Mouse (Mus musculus) cortical plate, adult 2 months (tissue): ENCODE measurements around the gene Zyg11a. TPM values are rescaled to one million over a fixed set of nuclear protein-coding genes. Genes with fewer than 3 reads are reported as not detected.
"Not testable (repeated sequence)": the region's sequence is repeated elsewhere in the genome, so short reads cannot be mapped to it uniquely, and the experiment has no call there.

Experiments
- H3K27ac ChIP-seq: fragments of 200-500 bp; 2 replicates; pipeline ENCODE4 v1.5.1; 2012; ENCODE audit warnings: low read length, control low read depth, inconsistent platforms; ENCODE audit not compliant: insufficient read depth
- H3K4me1 ChIP-seq: fragments of 200-500 bp; 2 replicates; pipeline ENCODE4 v1.6.1; 2011; ENCODE audit warnings: low read length; ENCODE audit not compliant: control insufficient read depth, insufficient read depth
- H3K4me3 ChIP-seq: fragments of 200-500 bp; 2 replicates; pipeline ENCODE4 v1.5.1; 2011; ENCODE audit warnings: mild to moderate bottlenecking, low read length, control low read depth; ENCODE audit not compliant: insufficient read depth
- CTCF ChIP-seq: fragments of 200-500 bp; IDR thresholded peaks from 2 replicates; pipeline ENCODE4 v1.5.1; 2011; ENCODE audit warnings: mild to moderate bottlenecking, control low read depth, low read length; ENCODE audit not compliant: insufficient read depth; ENCODE audit errors: extremely low read depth
- POLR2A ChIP-seq: fragments of 200-500 bp; IDR thresholded peaks from 2 replicates; pipeline ENCODE4 v1.6.1; 2011; ENCODE audit warnings: mild to moderate bottlenecking, low read length, control low read depth; ENCODE audit not compliant: insufficient read depth; ENCODE audit errors: extremely low read depth
- polyA plus RNA-seq: library from polyadenylated mRNA; depleted of rRNA; stranded (reverse); fragments of >200 nt; gene quantifications from 2 replicates; pipeline ENCODE4 v1.2.3, GENCODE M21; 2012

Zyg11a gene
- polyA plus RNA-seq, 1 experiment = not detected

DNA sequence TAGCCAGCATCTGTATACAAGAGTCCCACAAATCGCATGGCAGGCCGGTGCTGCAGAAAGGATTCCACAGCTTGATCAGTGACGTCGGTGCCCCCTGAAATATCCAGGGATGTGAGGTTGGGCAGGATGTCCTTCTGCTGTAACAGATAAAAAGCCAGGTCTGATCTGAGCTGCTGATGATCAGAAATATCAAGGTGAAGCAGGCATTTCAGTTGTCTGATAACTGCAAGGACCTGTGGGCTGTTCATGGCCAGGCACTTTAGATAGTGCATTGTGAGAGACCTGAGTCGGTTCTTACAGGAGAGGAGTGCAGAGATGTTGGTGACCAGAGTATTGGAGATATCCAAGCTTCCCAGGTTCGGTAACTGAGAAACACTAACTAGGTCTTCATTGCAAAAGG lies 13.2 kb downstream of the Zyg11a start:
- Histone ChIP-seq H3K27ac (no peak overlapping the region), H3K4me3 (no peak overlapping the region), H3K4me1 (no peaks in the 10 kb centered on the region)
- TF ChIP-seq POLR2A = no peak
- no peak for TF ChIP-seq CTCF

DNA sequence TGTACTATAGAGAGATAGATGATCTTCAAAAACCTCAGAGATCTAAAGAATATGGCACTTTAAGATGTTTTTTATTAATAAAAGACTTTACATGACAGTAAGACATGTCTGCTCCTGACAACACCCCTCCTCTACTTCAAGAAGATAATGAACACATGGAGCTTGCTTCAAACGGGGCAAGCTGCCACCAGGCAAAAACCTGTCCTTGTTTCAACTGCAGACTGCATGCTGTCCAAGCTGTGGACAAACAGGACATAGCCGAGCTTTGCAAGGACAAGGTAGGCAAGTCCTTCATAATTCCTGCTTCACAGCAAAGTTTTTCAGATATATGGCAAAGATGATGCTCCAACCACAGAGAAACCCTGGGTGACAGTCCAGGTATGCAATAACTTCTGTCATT lies 18.6 kb downstream of the Zyg11a start:
- TF ChIP-seq CTCF = no peak
- no peak for TF ChIP-seq POLR2A
- Histone ChIP-seq H3K27ac (no peak overlapping the region), H3K4me3 (no peak overlapping the region), H3K4me1 (no peaks in the 10 kb centered on the region)

DNA sequence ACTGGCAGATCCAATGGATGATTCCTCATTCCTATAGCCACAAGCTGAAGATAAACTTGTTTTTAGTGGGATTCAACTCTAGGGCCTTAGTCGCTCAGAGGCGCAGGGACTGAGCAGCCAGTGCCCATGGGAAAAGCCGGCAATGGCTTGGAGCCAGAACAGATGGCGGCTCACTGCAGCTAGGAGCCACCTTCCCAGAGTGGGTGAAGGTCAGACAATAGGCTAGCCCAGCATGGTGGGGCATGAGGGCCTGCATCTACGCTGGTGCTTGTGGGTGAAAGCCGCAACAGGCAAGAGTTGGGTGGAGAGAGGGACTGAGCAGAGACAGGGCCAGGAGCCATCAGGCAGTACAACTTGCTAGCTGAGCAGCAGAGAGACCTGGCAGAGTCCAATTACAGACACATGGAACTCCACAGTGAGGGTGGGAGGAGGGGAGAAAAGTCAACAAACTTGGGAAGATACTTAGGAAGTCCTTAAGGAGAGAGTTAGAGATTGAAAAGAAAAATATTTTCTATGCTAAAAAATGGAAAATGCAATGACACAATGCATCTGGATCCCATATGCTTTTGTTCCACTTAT lies 21.5 kb downstream of the Zyg11a start:
- TF ChIP-seq CTCF = no peak
- TF ChIP-seq POLR2A = no peak
- no peak overlapping the region for H3K4me3 ChIP-seq
- no peaks in the 10 kb centered on the region for H3K4me1 ChIP-seq

DNA sequence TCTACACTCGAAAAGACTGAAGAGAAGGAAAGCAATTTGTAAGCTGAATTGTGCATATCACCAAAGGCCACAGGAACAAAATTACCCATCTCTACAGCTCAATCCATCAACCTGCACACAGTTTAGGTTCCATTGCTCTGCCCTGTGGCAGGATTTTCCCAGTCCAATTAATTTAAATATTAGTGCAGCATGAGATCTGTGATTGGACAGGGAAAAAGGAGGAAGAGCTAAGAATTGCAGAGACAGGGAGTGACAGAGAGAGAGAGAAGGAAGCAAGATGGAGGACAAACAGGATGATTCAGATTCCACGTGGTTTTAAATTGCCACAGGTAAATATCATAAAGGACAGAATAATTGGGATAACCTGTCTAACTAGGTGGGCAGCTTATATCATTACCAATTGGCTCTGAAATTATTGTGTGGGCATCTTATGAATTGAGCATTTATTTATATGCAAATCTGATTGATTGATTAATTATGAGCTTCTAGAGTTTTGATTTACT lies 25.0 kb downstream of the Zyg11a start:
- no peaks in the 10 kb centered on the region for H3K4me1 ChIP-seq
- no peak overlapping the region for H3K4me3 ChIP-seq
- TF ChIP-seq POLR2A = no peak
- no peak for TF ChIP-seq CTCF
- no peak overlapping the region for H3K27ac ChIP-seq

More for the DNA sequence above, 21.5 kb downstream of the Zyg11a start:
- H3K27ac ChIP-seq = no peak overlapping the region

DNA sequence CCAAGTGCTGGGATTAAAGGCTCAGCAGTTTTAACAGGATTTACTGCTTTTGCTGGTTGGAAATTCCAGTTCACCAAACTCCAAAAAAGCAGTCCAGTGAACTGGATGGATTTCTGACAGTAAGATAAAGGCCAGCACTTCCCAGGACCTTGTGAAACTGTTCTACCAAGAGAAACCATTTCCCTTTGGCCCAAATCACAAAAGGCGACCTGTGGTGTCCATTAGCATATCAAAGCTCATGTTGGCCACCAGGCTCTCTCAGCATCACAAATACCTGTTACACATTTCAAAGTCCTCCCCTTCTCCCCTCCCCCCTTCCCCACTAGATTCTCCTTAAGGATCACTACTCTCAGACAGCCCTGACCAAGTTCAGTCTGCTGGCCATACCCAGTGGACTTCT lies 35.6 kb downstream of the Zyg11a start:
- no peak overlapping the region for H3K4me3 ChIP-seq
- no peak for TF ChIP-seq CTCF
- TF ChIP-seq POLR2A = no peak
- H3K27ac ChIP-seq = no peak overlapping the region
- no peaks in the 10 kb centered on the region for H3K4me1 ChIP-seq

DNA sequence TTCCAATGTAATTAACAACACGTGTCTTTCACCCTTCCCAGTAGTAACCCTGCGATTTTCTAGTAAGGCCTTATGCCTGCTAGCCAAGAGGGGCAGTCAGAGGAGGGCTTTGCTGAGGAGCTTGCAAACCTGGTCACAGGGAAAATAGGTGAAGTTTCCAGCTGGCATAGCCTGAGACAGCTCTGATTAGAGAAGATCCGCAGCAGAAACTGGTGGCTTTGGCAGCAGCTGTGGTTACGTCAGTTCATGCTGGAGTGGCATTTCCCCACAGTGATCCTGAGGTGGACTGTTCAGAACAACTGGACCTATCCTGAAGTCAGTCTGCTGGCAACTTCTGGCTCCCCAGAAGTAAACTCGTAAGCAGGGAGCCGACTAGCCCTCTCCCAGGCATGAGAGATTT lies 49.8 kb downstream of the Zyg11a start:
- H3K27ac ChIP-seq = no peak overlapping the region
- no peaks in the 10 kb centered on the region for H3K4me1 ChIP-seq
- H3K4me3 ChIP-seq = no peak overlapping the region
- TF ChIP-seq POLR2A (no peak), CTCF (no peak)

DNA sequence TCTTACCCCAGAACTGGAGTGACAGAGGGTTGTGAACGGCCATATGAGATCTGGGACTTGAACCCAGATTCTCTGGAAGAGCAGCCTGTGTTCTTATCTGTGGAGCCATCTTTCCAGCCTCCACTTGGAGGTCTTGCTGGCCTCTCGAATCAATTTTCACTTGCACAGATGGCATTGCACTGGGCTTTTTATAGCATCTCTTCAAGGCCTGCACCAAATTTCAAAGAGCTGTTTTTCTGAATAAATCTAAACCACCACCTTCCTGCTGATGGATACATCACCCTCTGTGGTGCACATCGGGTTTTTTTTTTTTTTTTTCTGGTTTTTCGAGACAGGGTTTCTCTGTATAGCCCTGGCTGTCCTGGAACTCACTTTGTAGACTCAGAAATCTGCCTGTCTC lies 51.0 kb downstream of the Zyg11a start:
- H3K4me1 ChIP-seq = no peaks in the 10 kb centered on the region
- H3K4me3 ChIP-seq = no peak overlapping the region
- TF ChIP-seq POLR2A = no peak
- no peak for TF ChIP-seq CTCF
- H3K27ac ChIP-seq = no peak overlapping the region

DNA sequence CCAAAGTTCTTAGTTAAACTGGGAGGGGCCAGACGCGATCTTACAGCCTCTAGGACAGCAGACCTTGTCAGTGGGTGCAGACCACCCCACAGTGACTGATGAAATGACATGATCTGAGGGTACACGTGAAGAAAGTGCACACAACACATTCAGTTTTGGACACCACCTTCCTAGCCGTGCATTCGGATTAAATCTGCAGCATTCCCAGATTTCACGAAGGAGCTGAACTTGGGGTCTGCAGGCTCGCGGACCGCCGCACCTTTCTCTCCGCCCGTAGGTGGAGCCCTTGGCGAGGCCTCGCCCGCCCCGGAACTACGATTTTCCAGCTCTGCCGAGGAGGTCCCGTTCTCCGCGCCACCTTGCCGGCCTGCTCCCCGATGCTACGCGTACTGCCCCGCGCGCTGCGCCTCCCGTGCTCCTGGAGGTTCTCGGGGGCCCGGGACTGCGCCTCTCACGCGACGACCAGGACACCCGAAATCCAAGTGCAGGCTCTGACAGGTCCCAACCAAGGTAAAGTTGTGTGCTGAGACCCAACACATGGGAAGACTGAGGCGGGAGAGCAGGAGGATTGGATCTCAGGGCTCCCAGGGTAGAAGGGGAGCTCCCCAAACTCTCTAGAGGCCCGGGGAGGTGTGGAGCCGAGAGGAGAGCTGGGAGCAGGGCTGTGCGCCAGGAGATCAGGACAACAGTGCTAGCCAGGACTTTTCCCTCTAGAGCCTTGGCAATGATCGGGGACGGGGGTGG lies 52.5 kb downstream of the Zyg11a start, which contains the start of gene Echdc2:
Gene Echdc2, plus strand, starts transcription at position 286 of the 744 bp plus-strand sequence.
- Histone ChIP-seq H3K4me1 (no peaks in the 10 kb centered on the region), H3K4me3 (peak within 1 kb of the TSS; percentile 43), H3K27ac (no peak within 1 kb of the TSS)
- TF ChIP-seq POLR2A (no peak), CTCF (no peak)

DNA sequence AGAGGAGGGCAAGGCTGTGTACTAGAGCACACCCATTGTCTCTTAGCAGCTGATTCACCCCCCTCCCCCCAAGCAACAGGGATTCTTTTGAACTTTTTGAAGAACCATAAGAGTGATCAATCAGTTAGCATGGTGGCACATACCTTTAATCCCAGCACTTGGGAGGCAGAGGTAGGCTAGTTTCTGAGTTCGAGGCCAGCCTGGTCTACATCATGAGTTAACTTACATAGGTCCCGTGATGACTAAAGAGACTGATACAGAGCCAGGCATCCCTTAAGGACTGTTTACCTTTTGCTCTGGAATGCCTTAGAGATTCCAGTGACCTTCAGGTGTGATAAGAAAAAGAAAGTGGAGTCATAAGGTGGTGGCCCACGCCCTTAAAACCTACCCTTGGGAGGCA lies 54.6 kb downstream of the Zyg11a start:
- Histone ChIP-seq H3K27ac (no peak overlapping the region), H3K4me3 (no peak overlapping the region), H3K4me1 (no peaks in the 10 kb centered on the region)
- TF ChIP-seq CTCF (no peak), POLR2A (no peak)

DNA sequence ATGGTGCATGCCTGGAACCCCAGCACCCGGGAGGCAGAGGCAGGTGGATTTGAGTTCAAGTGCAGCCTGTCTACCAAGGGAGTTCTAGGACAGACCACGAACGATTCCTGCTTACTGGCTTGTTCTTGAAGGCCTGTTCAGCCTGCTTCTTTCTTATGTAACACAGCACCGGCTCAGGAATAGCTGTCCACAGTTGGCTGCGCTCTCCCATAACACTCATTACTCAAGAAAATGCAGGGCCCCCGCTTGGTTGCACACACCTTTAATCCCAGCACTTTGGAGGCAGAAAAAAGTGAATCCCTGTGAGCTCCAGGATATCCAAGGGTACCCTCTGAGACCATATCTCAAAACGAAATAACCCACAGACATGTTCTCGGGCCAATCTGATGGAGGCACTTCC lies 55.9 kb downstream of the Zyg11a start:
- Histone ChIP-seq H3K4me1 (no peaks in the 10 kb centered on the region), H3K4me3 (no peak overlapping the region), H3K27ac (no peak overlapping the region)
- TF ChIP-seq POLR2A = no peak
- TF ChIP-seq CTCF = no peak

DNA sequence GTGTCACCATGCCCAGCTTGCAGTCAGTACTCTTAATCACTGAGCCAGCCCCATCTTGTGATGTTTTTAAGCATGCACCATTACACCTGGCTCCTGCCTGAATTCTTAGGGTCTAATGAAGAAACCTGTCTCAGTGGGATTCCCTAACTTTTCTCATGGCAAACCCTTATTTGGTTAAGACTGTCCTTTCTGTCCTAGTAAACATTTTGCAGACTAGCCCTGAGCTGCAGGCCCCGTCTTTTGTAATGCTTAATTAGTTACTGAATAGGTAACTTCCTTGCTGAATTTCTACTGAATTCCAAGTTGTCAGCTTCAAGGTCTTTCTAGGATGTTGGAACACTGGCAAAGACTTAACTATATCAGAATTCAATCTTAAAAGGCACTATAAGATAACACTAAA lies 62.7 kb downstream of the Zyg11a start:
- H3K4me1 ChIP-seq, H3K4me3 ChIP-seq, H3K27ac ChIP-seq: not testable (repeated sequence)

DNA sequence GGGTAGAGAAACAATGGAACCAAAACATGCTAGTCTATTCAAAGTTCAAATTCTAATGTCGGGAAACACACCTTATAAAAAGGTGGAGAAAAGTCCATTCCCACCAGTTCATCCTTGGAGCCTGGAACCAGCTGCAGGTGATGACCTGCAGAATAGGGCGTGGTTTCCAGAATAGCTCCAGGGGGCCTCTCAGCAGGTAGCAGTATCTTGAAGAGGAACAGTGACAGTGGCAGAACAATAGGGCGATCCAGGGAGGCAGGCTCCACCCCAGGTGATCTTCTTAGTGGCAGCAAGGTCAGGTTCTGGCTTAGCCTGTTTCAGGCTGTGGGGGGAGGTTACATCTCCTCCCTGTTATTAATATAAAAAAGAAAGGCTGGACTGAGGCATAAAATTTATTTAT lies 72.3 kb downstream of the Zyg11a start:
- H3K4me1 ChIP-seq, H3K4me3 ChIP-seq, H3K27ac ChIP-seq: not testable (repeated sequence)
